Mouse (Mus musculus) stomach, embryonic 16.5 days (tissue): ENCODE data around the gene Pabpn1l. TPM values are rescaled to one million over a fixed set of nuclear protein-coding genes. Genes with fewer than 3 reads are reported as not detected.

Experiments used
- ATAC-seq: fragments of 200-750 bp; cut with Nextera tagmentation; 2 replicates; pipeline ENCODE4 v1.8.0; 2017; ENCODE audit warnings: moderate number of reproducible peaks, moderate TSS enrichment; ENCODE audit not compliant: insufficient read depth, low FRiP score
- H3K27ac ChIP-seq: fragments of 300-500 bp; sonication (generic); 2 replicates; pipeline ENCODE4 v1.5.1; 2014; ENCODE audit warnings: low read length
- H3K27me3 ChIP-seq: fragments of 300-500 bp; sonication (generic); 2 replicates; pipeline ENCODE4 v1.6.1; 2014; ENCODE audit warnings: low read length, control low read depth, mixed read lengths; ENCODE audit not compliant: control insufficient read depth, insufficient read depth
- H3K36me3 ChIP-seq: fragments of 300-500 bp; sonication (generic); 2 replicates; pipeline ENCODE4 v1.6.1; 2014; ENCODE audit warnings: low read length; ENCODE audit not compliant: control insufficient read depth, insufficient read depth
- H3K4me1 ChIP-seq: fragments of 300-500 bp; sonication (generic); 2 replicates; pipeline ENCODE4 v1.6.1; 2014; ENCODE audit warnings: low read length, control low read depth, mixed read lengths; ENCODE audit not compliant: control insufficient read depth, insufficient read depth
- H3K4me2 ChIP-seq: fragments of 300-500 bp; sonication (generic); 2 replicates; pipeline ENCODE4 v1.6.1; 2014; ENCODE audit warnings: low read depth, low read length, mixed read lengths
- H3K4me3 ChIP-seq: fragments of 300-500 bp; sonication (generic); replicated peaks from 2 replicates; pipeline ENCODE4 v1.5.1; 2014; ENCODE audit warnings: mild to moderate bottlenecking, low read length
- H3K9ac ChIP-seq: fragments of 300-500 bp; sonication (generic); 2 replicates; pipeline ENCODE4 v1.6.1; 2014; ENCODE audit warnings: low read length
- H3K9me3 ChIP-seq: fragments of 300-500 bp; sonication (generic); replicated peaks from 2 replicates; pipeline ENCODE4 v1.6.1; 2016; ENCODE audit warnings: low read length, control low read depth; ENCODE audit not compliant: control insufficient read depth
- WGBS: fragments of 180-500 bp; shearing (Covaris S2); extraction: QIAGEN DNeasy Blood & Tissue Kit; methylation state at CpG from one replicate; pipeline ENCODE4 v1.1.7; 2014; 5-methylcytosine and 5-hydroxymethylcytosine counted together
- polyA plus RNA-seq: library from polyadenylated mRNA; unstranded; fragments of >200 nt; fragmentation: Nextera tagmentation; extraction: Ambion mirVana; gene quantifications from 2 replicates; pipeline ENCODE4 v1.2.1, GENCODE M21; 2015

The Pabpn1l gene
- polyA plus RNA-seq, 1 experiment from 2014 or later = not detected

- H3K27me3 ChIP-seq = no peaks in the 10 kb centered on the region
- H3K27ac ChIP-seq = peak within 1 kb of the TSS; percentile 89
- peak within 1 kb of the TSS; percentile 83 for H3K9ac ChIP-seq
- under 1% methylated on average over 57 of the region's 57 CpGs for WGBS
- peak within 1 kb of the TSS; percentile 85 for H3K4me2 ChIP-seq
- H3K9me3 ChIP-seq = no peaks in the 10 kb centered on the region
- peak; percentile 98 for ATAC-seq
- H3K4me1 ChIP-seq = peaks cover 20% of the 10 kb centered on the region; the same call in 1 of the 2 replicates
- H3K4me3 ChIP-seq = peak within 1 kb of the TSS; percentile 81
- H3K36me3 ChIP-seq = no peaks in the 10 kb centered on the region
Measured at GRCm38 (mm10) chr8:122611295-122612133, 11.0 kb downstream of the Pabpn1l start, which contains the start of the genes Galns and Trappc2l. Galns (minus strand) TSS chr8:122611463. Trappc2l (plus strand) TSS chr8:122611640.

GRCm38 (mm10) chr8:122610612-122611277 is 11.8 kb downstream of the Pabpn1l start:
- ATAC-seq = no peak
- 6% methylated on average over 20 of the region's 20 CpGs for WGBS
- H3K27me3 ChIP-seq = no peaks in the 10 kb centered on the region

DNA sequence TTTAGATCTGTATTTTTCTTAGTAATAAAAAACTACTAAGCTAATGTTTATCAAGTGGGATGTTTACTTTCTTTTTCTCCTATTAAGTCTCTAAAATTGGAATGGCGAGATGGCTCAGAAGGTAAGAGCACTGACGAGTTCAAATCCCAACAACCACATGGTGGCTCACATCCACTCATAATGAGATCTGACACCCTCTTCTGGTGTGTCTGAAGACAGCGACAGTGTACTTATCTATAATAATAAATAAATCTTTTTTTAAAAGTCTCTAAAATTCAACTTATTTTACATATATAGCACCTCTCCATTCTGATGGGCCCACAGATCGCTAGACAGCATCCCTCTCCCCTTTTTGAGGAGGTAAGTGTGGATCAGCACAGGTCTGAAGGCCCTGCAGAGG is 12.3 kb downstream of the Pabpn1l start:
- H3K27ac ChIP-seq = no peak overlapping the region
- no peaks in the 10 kb centered on the region for H3K9me3 ChIP-seq
- H3K4me3 ChIP-seq = no peak overlapping the region
- H3K4me2 ChIP-seq = peak overlapping the region; percentile 66; the same call in 1 of the 2 replicates
- 53% methylated on average over 4 of the region's 4 CpGs for WGBS
- no peaks in the 10 kb centered on the region for H3K27me3 ChIP-seq
- no peak overlapping the region; the same call in 1 of the 2 replicates for H3K9ac ChIP-seq
- no peak for ATAC-seq
- no peaks in the 10 kb centered on the region for H3K36me3 ChIP-seq
- peaks cover 13% of the 10 kb centered on the region; the same call in 1 of the 2 replicates for H3K4me1 ChIP-seq

More at GRCm38 (mm10) chr8:122610612-122611277, 11.8 kb downstream of the Pabpn1l start:
- Histone ChIP-seq H3K4me2 (peak overlapping the region; percentile 66), H3K9ac (peak overlapping the region; percentile 83), H3K27ac (peak overlapping the region; percentile 82), H3K4me1 (peaks cover 15% of the 10 kb centered on the region; the same call in 1 of the 2 replicates), H3K36me3 (no peaks in the 10 kb centered on the region), H3K9me3 (no peaks in the 10 kb centered on the region), H3K4me3 (peak overlapping the region; percentile 81)

GRCm38 (mm10) chr8:122606810-122607209 is 15.7 kb downstream of the Pabpn1l start:
- no peak overlapping the region for H3K27ac ChIP-seq
- H3K9me3 ChIP-seq = no peaks in the 10 kb centered on the region
- no peak overlapping the region for H3K4me2 ChIP-seq
- H3K4me3 ChIP-seq = no peak overlapping the region
- H3K9ac ChIP-seq = no peak overlapping the region
- 81% methylated on average over 11 of the region's 12 CpGs for WGBS
- H3K27me3 ChIP-seq = no peaks in the 10 kb centered on the region
- no peak for ATAC-seq
- no peaks in the 10 kb centered on the region for H3K36me3 ChIP-seq
- H3K4me1 ChIP-seq = peaks cover 8% of the 10 kb centered on the region; the same call in 1 of the 2 replicates

DNA sequence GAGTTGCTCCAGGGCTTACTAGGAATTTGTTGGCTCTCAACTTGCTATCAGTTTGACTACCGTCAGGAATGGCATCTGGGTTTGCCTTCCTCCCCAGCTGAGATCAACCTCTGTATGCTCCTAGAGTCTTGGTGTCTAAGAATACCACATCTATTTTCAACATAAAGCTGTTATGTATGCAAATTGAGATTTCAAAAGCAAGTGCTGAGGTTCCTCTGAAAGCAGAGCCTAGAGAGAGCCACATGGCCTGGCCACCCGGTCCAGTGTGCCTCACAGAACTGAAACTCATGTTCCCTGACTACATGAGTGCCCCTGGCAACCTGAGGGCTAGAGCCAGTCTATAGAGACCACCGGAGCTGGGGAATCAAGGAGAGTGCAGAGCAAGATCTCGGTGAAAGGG is 17.2 kb downstream of the Pabpn1l start:
- 77% methylated on average over 4 of the region's 4 CpGs for WGBS

GRCm38 (mm10) chr8:122604640-122605039 is 17.9 kb downstream of the Pabpn1l start:
- 59% methylated on average over 1 of the region's 1 CpGs for WGBS

More for the DNA sequence above, 17.2 kb downstream of the Pabpn1l start:
- no peak overlapping the region for H3K4me2 ChIP-seq
- peaks cover 3% of the 10 kb centered on the region; the same call in 1 of the 2 replicates for H3K4me1 ChIP-seq
- H3K9ac ChIP-seq = no peak overlapping the region
- no peak overlapping the region for H3K27ac ChIP-seq
- no peaks in the 10 kb centered on the region for H3K9me3 ChIP-seq
- H3K27me3 ChIP-seq = no peaks in the 10 kb centered on the region
- H3K36me3 ChIP-seq = no peaks in the 10 kb centered on the region
- ATAC-seq = no peak
- no peak overlapping the region for H3K4me3 ChIP-seq

DNA sequence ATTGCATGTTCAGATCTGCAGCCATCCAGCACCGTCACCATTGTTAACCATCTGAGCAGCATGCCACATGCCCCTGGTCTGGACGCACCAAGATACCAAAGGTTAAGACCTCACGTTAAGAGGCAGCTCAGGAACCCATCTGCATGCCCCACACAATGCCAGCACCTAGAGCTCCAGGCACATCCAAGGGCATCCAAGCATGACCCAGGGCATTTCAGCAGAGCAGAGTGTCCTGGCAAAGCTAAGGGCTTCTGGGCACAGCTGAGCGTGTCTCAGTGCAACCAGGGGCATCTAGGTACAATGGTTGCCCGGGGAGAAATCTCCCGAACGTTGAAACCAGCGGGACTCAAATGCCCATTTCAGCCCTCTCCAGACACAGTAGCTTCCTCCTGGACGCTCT is 21.9 kb downstream of the Pabpn1l start:
- no peaks in the 10 kb centered on the region for H3K4me1 ChIP-seq
- no peaks in the 10 kb centered on the region for H3K36me3 ChIP-seq
- H3K4me3 ChIP-seq = no peak overlapping the region
- no peak for ATAC-seq
- no peak overlapping the region for H3K27ac ChIP-seq
- H3K4me2 ChIP-seq = no peak overlapping the region
- 94% methylated on average over 9 of the region's 9 CpGs for WGBS
- H3K9me3 ChIP-seq = no peaks in the 10 kb centered on the region
- no peak overlapping the region for H3K9ac ChIP-seq
- H3K27me3 ChIP-seq = no peaks in the 10 kb centered on the region

More at GRCm38 (mm10) chr8:122604640-122605039, 17.9 kb downstream of the Pabpn1l start:
- peaks cover 3% of the 10 kb centered on the region; the same call in 1 of the 2 replicates for H3K4me1 ChIP-seq
- no peak overlapping the region for H3K27ac ChIP-seq
- no peak overlapping the region for H3K4me3 ChIP-seq
- no peaks in the 10 kb centered on the region for H3K36me3 ChIP-seq
- no peak overlapping the region for H3K4me2 ChIP-seq
- no peak for ATAC-seq
- H3K9ac ChIP-seq = no peak overlapping the region
- H3K9me3 ChIP-seq = no peaks in the 10 kb centered on the region
- no peaks in the 10 kb centered on the region for H3K27me3 ChIP-seq

- Histone ChIP-seq H3K4me1 (no peaks in the 10 kb centered on the region), H3K4me3 (no peak overlapping the region), H3K9ac (no peak overlapping the region), H3K27ac (no peak overlapping the region), H3K9me3 (no peaks in the 10 kb centered on the region), H3K4me2 (no peak overlapping the region), H3K36me3 (no peaks in the 10 kb centered on the region), H3K27me3 (no peaks in the 10 kb centered on the region)
- WGBS = 60% methylated on average over 4 of the region's 4 CpGs
- ATAC-seq = no peak
Measured at GRCm38 (mm10) chr8:122596031-122596430, 26.5 kb downstream of the Pabpn1l start.
